Mouse (Mus musculus): ENCODE data around the gene Dmrt1.
"Not testable (repeated sequence)": the region's sequence is repeated elsewhere in the genome, so short reads cannot be mapped to it uniquely, and the experiment has no call there.

Gene Dmrt1

DNA sequence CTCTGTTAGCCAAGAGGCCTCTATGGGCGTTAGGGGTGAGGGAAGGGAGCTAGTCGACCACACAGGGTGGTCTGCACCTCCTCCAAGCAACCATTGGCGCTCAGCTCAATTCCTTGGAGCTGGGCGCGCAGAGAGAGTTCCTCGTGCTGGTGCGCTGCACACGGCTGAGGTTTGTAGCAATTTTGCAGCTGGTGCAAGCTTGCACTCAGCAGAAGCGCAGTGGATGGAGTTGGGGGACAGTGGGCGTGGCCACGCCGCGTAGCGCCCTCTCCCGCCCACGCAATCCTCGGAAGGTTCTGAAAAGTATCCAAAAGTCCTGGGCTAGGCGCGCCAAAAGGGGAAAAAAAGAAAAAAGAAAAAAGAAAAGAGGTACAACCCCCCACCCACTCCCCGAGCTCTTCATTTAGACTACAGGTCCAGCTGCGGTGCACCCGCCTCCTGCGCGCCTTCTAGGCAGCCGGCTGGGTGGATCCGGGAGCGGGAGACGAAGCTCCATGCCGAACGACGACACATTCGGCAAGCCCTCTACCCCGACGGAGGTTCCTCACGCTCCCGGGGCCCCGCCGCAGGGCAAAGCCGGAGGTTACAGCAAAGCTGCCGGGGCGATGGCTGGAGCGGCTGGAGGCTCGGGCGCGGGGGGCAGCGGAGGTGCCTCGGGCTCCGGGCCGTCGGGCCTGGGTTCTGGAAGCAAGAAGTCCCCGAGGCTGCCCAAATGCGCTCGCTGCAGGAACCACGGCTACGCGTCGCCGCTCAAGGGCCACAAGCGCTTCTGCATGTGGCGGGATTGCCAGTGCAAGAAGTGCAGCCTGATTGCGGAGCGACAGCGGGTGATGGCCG, at the start of gene Dmrt1:
TSS of gene Dmrt1 (plus strand) at position 259 of the 837 bp plus-strand sequence.
- no peak for DNase-seq (ENCODE audit: low read depth, low spot score)

DNA sequence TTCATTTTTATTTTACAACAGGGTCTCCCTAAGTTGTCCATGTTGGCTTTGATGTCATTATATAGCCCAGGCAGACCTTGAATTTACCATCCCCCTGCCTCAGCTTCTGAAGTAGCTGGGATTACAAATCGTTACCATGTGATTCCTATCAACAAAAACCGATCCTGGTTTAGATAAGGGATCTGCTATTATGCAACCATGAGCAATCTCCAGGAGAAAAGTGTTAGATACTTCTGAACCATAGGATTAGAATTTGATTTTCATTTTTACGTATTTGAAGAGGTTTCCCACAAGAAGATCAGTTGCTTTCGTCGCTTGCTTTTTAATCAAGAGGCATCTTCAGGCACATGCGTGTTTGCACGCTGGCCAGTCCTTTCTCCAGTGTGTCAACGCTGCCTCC, 44.7 kb upstream of the Dmrt1 start:
- DNase-seq (ENCODE audit: low read depth, low spot score), result no peak

DNA sequence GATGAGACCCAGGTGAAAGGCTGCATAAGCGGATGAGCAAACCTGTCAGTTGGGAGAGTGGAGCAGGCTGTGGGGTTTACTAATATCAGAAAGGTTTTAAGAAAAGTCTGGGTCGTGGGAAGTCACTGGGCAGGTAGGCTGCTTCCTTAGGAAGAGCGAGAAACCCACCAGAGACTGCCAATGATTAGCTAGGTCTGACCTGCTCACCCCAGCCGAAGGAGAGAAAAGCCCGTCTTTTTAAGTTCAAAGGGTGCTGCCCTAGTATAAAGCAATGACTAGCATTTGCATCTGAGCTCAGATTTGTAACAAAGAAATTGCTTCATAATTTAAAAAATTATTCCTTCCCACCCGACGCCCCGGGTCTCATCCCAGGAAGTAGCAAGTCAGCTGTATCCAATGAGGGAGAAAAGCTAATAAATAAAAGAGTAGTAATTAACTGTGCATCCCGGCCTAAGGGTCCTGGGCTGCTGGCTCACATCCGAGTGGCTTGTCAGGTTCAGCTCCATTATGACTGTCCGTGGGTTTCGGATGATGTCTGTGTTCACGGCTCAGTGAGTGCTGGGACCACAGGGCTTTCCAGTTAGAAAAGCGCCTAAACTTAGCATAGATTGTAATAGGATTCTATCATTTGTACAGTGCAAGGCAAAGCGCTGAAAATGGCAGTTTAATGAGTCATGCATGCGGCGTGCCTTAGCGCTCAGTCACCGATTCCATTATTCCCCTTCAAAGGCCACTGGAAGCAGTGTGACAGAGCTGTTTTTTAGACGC, 43.7 kb upstream of the Dmrt1 start:
- no peak for DNase-seq (ENCODE audit: low read depth, low spot score)

- not testable (repeated sequence) for DNase-seq (ENCODE audit: low read depth, low spot score)
Measured at GRCm38 (mm10) chr19:25475806-25476205, 29.6 kb upstream of the Dmrt1 start.

GRCm38 (mm10) chr19:25479152-25479669, 26.2 kb upstream of the Dmrt1 start:
- DNase-seq (ENCODE audit: low read depth, low spot score), result no peak

GRCm38 (mm10) chr19:25480820-25481219, 24.6 kb upstream of the Dmrt1 start:
- no peak for DNase-seq (ENCODE audit: low read depth, low spot score)

DNA sequence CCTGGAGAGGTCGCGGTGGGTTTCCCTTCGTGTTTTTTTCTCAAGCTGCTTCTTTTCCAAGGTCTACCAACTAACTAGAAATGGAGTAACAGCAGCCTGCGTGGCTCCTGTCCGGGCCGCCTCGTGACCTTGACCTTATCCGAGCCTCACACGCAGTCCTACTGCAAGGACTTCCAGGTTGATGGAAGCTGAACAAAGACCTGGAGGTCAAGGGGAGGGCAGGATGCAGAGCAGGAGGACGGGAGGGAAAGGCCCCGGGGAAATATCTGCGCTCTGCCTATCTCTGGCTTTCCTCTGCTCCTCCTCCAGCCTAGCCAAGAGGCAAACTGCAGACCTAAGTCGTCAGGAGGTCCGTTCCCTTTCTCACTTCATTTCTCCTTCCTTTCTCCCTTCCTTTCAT, 18.9 kb upstream of the Dmrt1 start:
- DNase-seq (ENCODE audit: low read depth, low spot score), result no peak

DNA sequence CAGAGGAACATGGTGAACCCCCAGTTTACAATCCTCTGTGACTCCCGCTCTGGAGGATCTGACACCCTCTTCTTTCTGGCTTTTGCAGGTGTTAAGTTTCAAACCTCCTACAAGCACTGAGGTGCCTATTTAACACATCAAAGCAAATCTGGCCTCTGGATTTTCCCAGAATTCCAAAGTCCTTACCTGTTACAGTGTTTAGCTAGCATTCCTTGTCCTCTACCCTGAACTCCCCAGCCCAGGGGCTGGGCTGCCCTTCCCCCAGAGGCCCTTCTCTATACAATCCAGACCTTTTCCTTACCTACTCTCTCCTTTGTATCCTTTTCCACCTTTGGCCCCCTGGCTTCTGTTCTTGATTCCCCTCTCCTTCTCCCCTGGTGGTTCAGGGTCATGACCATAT, 18.1 kb upstream of the Dmrt1 start:
- no peak for DNase-seq (ENCODE audit: low read depth, low spot score)

DNA sequence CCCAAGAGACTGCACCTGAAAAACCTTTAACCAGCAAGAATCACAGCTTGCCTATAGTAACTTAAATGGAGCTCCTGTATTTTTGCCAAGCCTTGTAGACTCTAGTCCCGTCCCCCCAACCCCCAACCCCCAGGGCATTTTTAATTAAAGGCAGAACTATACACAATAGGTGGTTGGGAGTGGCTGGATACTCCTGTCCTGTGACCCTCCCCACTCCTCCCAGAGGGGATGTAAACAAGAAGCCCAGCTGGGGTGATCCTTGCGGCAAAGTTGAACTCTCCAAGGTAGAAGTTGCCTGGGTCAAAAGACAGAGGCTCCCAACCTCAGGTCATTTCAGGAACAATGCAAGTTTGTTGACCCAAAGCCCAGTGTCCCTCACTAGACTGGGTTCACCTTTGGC, 16.9 kb upstream of the Dmrt1 start:
- DNase-seq (ENCODE audit: low read depth, low spot score), result no peak

GRCm38 (mm10) chr19:25489546-25489945, 15.9 kb upstream of the Dmrt1 start:
- no peak for DNase-seq (ENCODE audit: low read depth, low spot score)

DNA sequence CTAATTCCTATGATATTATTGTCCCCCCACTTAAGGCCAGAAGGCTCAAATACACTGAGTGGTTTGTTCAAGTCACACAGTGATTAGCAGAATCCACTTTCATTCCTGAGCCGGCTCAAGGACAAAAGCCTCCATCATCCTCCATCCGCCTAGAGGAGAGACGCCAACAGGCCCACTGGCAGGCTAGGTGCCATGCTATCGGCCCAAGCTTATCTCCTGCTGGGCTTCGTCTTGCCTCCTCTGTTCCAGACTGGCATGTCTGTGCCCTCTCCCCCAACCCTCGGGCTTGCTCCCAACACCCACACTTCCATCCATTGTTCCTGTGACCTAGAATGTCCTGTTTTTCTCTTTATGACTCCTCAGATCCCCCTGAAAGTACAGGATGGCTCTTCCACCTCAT, 8.0 kb upstream of the Dmrt1 start:
- no peak for DNase-seq (ENCODE audit: low read depth, low spot score)

DNA sequence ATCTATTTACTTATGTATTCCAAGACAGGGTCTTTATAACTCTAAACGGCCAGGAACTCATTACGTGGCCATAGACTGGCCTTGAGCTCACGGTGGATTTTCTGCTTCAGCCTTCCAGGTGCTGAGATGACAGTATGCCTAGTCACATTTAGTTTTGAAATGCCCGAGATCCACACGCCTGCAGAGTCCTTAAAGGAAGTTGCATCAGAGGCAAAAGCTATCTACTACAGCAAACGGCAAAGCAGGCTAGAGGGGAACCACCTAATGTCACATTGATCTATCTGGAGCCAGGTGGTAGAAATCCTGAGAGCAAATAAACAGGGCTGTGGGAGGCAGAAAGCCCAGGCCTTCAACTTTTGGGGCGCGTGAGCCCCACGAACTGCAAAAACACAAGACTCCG, 540 bp upstream of the Dmrt1 start:
- DNase-seq (ENCODE audit: low read depth, low spot score), result no peak

DNA sequence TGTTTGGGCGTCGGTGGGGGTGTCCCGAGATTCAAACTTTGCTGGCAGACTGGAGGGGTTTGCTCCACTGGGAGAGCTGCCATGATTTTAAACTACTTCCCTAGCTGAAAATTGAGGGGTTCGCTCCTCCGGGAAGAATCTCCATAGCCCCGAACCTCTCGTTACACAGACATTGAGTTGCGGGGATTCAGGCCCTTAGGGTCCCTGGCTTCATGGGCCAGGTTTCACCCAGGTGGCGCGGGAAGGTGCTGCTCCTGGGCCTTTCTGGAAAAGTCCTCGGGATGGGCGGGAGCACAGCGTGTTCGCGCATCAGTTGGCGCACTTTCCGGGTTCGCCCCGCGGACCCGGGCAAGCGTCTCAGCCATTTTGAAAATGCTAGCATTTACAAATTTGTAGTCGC, 1.2 kb downstream of the Dmrt1 start:
- no peak for DNase-seq (ENCODE audit: low read depth, low spot score)

DNA sequence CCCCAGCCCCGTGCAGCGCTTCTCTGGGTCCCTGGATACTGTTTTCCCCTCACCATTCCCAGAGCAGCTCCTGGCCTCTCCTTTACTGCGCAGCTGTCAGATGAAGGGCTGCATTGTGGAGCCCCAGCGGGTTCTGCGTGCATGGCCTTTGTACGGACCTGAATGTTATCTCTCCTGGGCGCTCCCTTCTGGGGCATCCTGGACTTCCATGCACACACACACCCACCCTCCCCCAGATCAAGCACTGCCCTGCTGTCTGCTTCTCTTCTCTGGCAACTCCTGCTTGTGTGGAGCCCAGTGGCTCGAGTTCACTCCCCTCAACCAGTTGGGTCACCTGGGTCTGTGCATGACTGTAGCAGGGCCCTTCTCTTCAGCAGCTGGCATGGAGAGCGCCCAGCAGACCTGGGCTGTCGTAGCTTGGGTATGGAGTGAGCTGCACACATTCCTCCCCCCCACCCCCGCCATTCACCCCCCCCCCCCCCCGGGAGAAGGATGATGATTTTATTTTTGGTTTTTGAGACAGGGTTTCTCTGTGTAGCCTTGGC, 9.6 kb downstream of the Dmrt1 start:
- no peak for DNase-seq (ENCODE audit: low read depth, low spot score)

- no peak for DNase-seq (ENCODE audit: low read depth, low spot score)
Measured at GRCm38 (mm10) chr19:25524156-25524555, 18.7 kb downstream of the Dmrt1 start.

DNA sequence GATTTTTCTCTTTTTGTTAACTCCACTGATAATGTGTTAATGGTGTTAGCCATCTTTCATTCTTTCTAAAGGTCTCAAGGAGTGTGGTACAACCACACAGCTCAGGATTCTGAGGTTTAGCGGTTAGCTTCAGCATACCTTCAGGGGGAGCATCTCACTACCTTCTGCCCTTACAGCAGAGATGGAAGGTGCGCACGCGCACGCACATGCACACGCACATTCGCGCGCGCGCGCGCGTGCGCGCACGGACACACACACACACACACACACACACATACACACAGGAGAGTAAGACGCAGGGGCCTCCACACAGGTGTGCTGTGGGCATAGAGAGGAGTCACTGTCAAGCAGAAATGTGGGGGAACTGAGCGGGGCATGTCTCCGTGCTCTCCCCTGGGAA, 20.3 kb downstream of the Dmrt1 start:
- DNase-seq (ENCODE audit: low read depth, low spot score), result no peak

- DNase-seq (ENCODE audit: low read depth, low spot score), result no peak
Measured at GRCm38 (mm10) chr19:25529673-25530072, 24.3 kb downstream of the Dmrt1 start.

GRCm38 (mm10) chr19:25545714-25546340, 40.4 kb downstream of the Dmrt1 start:
- DNase-seq (ENCODE audit: low read depth, low spot score), result no peak

- no peak for DNase-seq (ENCODE audit: low read depth, low spot score)
Measured at GRCm38 (mm10) chr19:25547086-25547643, 41.7 kb downstream of the Dmrt1 start.

- DNase-seq (ENCODE audit: low read depth, low spot score), result no peak
Measured at GRCm38 (mm10) chr19:25550346-25550745, 44.9 kb downstream of the Dmrt1 start.

DNA sequence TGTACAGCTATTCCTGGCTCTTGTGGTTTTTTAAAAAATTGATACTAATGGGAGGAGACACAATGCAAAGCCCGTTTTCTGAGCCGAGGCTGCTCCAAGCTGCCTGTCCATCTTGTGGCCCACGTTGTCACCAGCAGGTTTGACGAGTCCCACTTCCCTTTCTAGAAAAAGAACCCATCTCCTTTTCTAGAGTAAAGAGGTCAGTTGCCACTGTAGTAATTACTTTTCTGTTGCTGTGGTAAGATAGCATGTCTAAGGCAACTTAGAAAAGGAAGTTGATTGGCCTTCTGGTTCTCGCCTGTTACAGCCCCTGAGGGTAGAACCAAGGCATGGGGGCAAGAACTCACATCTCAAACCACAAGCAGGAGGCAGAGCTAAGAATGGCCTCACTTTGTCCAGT, 45.6 kb downstream of the Dmrt1 start:
- no peak for DNase-seq (ENCODE audit: low read depth, low spot score)

GRCm38 (mm10) chr19:25564430-25564829, 59.0 kb downstream of the Dmrt1 start:
- DNase-seq (ENCODE audit: low read depth, low spot score), result no peak
